Mouse (Mus musculus) limb, embryonic 11.5 days (tissue): ENCODE measurements at regions not wholly inside any gene's neighbourhood (a gene's known extent, or its start where the extent isn't known, plus 50 kb on each side); places are given as distances from the start of the nearest gene placed in this dataset.

ENCODE experiments used
- ATAC-seq: fragments of 200-750 bp; cut with Nextera tagmentation; 2 replicates; pipeline ENCODE4 v1.8.0; 2017; ENCODE audit warnings: low read depth; ENCODE audit not compliant: insufficient number of reproducible peaks, low FRiP score, low TSS enrichment
- DNase-seq: peaks from one replicate; pipeline ENCODE4 v3.0.0-alpha.2; 2015; ENCODE audit warnings: low spot score
- H3K27ac ChIP-seq: fragments of 300-500 bp; sonication (generic); replicated peaks from 2 replicates; pipeline ENCODE4 v1.5.1; 2014; ENCODE audit warnings: low read depth, mild to moderate bottlenecking, low read length
- H3K27me3 ChIP-seq: fragments of 300-500 bp; sonication (generic); 2 replicates; pipeline ENCODE4 v1.6.1; 2014; ENCODE audit warnings: mild to moderate bottlenecking, low read length, mixed read lengths; ENCODE audit not compliant: control insufficient read depth, insufficient read depth
- H3K36me3 ChIP-seq: fragments of 300-500 bp; sonication (generic); 2 replicates; pipeline ENCODE4 v1.6.1; 2014; ENCODE audit warnings: mild to moderate bottlenecking, low read length, moderate library complexity, mixed read lengths; ENCODE audit not compliant: control insufficient read depth, insufficient read depth
- H3K4me1 ChIP-seq: fragments of 300-500 bp; sonication (generic); 2 replicates; pipeline ENCODE4 v1.6.1; 2014; ENCODE audit warnings: low read length, mixed read lengths; ENCODE audit not compliant: control insufficient read depth, insufficient read depth
- H3K4me2 ChIP-seq: fragments of 300-500 bp; sonication (generic); 2 replicates; pipeline ENCODE4 v1.6.1; 2014; ENCODE audit warnings: low read depth, mild to moderate bottlenecking, moderate library complexity; ENCODE audit not compliant: severe bottlenecking
- H3K4me3 ChIP-seq: fragments of 300-500 bp; sonication (generic); 2 replicates; pipeline ENCODE4 v1.5.1; 2014; ENCODE audit warnings: low read depth, low read length
- H3K9ac ChIP-seq: fragments of 300-500 bp; sonication (generic); 2 replicates; pipeline ENCODE4 v1.6.1; 2014; ENCODE audit warnings: mild to moderate bottlenecking, low read length
- H3K9me3 ChIP-seq: fragments of 300-500 bp; sonication (generic); 2 replicates; pipeline ENCODE4 v1.6.1; 2016; ENCODE audit warnings: low read length; ENCODE audit not compliant: control insufficient read depth
- WGBS: fragments of 180-500 bp; shearing (Covaris S2); extraction: QIAGEN DNeasy Blood & Tissue Kit; methylation state at CpG from one replicate; pipeline ENCODE4 v1.1.7; 2014; 5-methylcytosine and 5-hydroxymethylcytosine counted together

DNA sequence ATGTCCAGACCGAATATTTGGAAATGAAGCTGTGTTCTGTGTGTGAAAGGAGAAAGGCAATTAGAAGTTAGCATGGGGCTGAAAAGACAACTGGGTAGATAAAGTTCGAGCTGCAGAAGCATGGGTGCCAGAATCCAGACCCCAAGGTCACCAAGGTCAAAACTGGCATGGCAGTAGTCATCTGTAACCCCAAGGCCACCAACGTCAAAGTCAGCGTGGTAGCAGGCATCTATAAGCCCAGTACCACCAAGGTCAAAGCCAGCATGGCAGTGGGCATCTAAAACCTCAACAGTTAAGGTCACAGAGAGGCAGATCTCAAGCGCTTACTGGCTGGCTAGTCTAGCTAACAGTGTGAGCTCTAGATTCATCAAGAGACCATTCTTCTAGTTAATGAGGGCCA lies 90.6 kb downstream of the Pdcl3 start:
- Histone ChIP-seq H3K4me2 (no peak overlapping the region), H3K4me1 (no peaks in the 10 kb centered on the region), H3K27ac (no peak overlapping the region), H3K9me3 (no peaks in the 10 kb centered on the region), H3K9ac (no peak overlapping the region), H3K4me3 (no peak overlapping the region), H3K27me3 (no peaks in the 10 kb centered on the region), H3K36me3 (no peaks in the 10 kb centered on the region)
- ATAC-seq (no peak), DNase-seq (no peak)
- WGBS: 83% methylated on average over 5 of the region's 5 CpGs

DNA sequence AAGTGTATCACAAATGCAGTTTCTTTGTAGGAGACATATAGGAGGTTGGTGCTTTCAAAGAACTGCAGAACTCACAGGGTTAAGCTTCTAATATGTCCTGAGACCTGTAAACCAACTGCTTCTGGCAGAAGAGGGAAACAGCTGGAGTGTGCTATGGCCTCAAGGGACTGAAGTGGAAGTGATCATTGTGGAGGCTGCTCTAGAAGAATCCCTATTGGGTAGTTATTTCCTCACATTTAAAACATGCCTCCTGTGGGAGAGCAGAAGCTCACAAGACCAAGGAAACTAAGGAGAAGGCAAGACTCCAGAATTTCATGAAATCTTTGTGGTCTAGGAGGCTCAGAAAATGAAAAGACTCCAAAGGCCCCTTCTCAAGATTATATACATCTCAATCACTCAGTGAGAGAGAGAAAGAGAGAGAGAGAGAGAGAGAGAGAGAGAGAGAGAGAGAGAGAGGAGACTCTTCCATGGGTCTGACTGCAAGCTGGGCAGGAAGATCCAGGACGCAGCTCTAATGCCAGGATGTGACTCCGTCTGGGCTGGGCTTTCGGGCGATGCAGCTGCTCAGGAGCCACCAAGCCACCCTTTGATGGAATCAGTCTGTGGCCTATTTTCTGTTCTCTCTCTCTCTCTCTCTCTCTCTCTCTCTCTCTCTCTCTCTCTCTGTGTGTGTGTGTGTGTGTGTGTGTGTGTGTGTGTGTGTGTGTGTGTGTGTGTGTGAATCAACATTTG lies 93.3 kb downstream of the Pdcl3 start:
- Histone ChIP-seq H3K9ac (no peak overlapping the region), H3K9me3 (no peaks in the 10 kb centered on the region), H3K4me1 (no peaks in the 10 kb centered on the region), H3K27ac (no peak overlapping the region), H3K27me3 (no peaks in the 10 kb centered on the region), H3K4me3 (no peak overlapping the region), H3K36me3 (no peaks in the 10 kb centered on the region), H3K4me2 (no peak overlapping the region)
- 64% methylated on average over 4 of the region's 4 CpGs for WGBS
- ATAC-seq: no peak
- no peak for DNase-seq

DNA sequence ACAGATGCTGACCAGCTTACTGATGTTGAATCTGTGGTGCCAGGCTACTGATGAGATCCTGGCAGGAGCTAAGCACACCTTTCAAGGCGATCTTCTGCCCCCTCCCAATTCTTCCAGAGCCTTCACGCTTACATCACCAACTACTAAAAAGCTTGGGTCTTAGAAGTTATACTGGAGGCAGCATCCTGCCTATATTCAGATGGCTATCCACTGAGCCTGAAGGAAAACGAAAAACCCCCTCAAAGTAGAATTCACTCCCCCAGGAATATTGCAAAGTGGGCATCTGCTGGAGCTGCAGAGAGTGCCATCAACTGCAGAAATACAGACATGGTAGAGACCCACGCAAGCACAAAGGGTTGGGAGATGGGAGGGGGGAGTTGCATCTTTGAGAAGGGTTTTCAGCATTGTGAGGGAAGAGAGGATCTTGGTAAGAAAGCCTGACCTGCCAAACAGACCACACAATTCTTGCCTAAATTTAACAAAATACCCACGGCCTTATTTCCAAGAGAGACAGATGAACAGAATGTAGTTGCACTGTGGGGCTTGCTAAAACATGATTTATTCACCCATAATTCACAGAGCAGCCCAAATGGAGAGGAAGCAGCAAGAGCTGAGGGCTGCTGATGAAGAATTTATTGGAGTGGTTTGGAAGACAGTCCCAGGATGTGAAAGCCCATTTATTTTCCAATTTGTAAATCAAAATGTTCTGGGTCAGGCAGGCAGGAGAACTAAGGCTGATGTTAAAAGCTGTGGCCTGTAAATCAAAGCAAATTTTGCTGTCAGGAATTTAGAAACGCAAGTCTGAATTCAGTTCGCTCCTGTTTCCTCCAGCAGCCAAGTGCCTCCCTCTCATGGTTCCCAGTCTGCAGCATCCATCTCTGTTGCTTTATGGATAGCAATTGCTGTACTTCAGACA lies 98.8 kb downstream of the Pdcl3 start:
- Histone ChIP-seq H3K4me1 (no peaks in the 10 kb centered on the region), H3K27ac (no peak overlapping the region), H3K9ac (no peak overlapping the region), H3K27me3 (no peaks in the 10 kb centered on the region), H3K9me3 (no peaks in the 10 kb centered on the region), H3K4me2 (no peak overlapping the region), H3K4me3 (no peak overlapping the region), H3K36me3 (no peaks in the 10 kb centered on the region)
- DNase-seq: no peak
- WGBS: 79% methylated on average over 7 of the region's 7 CpGs
- no peak for ATAC-seq

- no peak overlapping the region for H3K27ac ChIP-seq
- no peaks in the 10 kb centered on the region for H3K36me3 ChIP-seq
- no peaks in the 10 kb centered on the region for H3K4me1 ChIP-seq
- 93% methylated on average over 11 of the region's 11 CpGs for WGBS
- no peak overlapping the region for H3K4me2 ChIP-seq
- H3K27me3 ChIP-seq: no peaks in the 10 kb centered on the region
- no peaks in the 10 kb centered on the region for H3K9me3 ChIP-seq
- H3K9ac ChIP-seq: no peak overlapping the region
- no peak overlapping the region for H3K4me3 ChIP-seq
- DNase-seq (no peak), ATAC-seq (no peak)
These were observed 100.9 kb downstream of the Pdcl3 start for GRCm38 (mm10) chr1:39086273-39086672.

DNA sequence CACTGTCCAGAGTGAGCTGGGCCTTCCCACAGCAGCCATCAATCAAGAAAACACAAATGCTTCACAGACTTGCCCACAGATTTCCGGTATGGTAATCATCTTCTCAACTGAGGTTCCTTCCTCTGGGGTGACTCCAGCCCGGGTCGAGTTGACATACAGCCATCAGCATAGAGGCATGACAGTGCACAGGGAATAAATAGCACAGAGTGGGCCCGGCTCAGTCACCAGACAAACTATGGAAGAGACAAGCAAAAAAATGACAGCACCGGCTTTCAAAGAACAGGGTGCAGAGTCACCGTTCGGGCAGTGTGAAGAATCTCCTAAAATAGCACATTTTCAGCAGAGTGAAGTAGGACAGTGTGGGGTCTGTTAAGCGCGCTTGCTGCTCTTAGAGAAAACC lies 103.7 kb upstream of the Npas2 start:
- H3K9ac ChIP-seq: no peak overlapping the region
- H3K4me3 ChIP-seq: no peak overlapping the region
- H3K27ac ChIP-seq: no peak overlapping the region
- H3K4me2 ChIP-seq: no peak overlapping the region
- no peaks in the 10 kb centered on the region for H3K4me1 ChIP-seq
- H3K9me3 ChIP-seq: no peaks in the 10 kb centered on the region
- DNase-seq (no peak), ATAC-seq (no peak)
- WGBS: 81% methylated on average over 9 of the region's 9 CpGs
- H3K36me3 ChIP-seq: no peaks in the 10 kb centered on the region
- no peaks in the 10 kb centered on the region for H3K27me3 ChIP-seq

DNA sequence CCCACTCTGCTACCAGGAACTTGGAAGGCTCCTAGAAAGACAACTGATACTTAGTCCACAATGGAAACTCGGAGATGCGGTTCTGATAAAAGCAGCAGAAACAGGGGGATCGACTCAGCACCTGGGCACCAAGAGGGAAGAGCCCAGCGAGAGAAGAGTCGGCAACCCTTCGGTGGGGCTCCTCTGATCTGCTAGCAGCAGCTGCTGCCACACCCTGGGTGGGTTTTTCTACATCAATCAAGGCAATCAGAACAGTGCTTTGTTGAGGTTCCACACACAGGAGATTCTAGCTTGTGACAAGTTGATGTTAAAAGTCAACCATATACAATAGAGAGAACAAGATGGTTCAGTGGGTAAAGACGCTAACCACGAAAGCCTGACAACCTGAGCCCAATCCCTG lies 102.4 kb upstream of the Npas2 start:
- no peak for ATAC-seq
- DNase-seq: no peak
- no peaks in the 10 kb centered on the region for H3K27me3 ChIP-seq
- H3K36me3 ChIP-seq: no peaks in the 10 kb centered on the region
- H3K9ac ChIP-seq: no peak overlapping the region
- WGBS: 84% methylated on average over 8 of the region's 8 CpGs
- H3K4me1 ChIP-seq: no peaks in the 10 kb centered on the region
- H3K9me3 ChIP-seq: no peaks in the 10 kb centered on the region
- H3K27ac ChIP-seq: no peak overlapping the region
- no peak overlapping the region for H3K4me2 ChIP-seq
- H3K4me3 ChIP-seq: no peak overlapping the region

- no peak for ATAC-seq
- no peaks in the 10 kb centered on the region for H3K36me3 ChIP-seq
- H3K4me1 ChIP-seq: no peaks in the 10 kb centered on the region
- no peaks in the 10 kb centered on the region for H3K9me3 ChIP-seq
- no peak overlapping the region for H3K27ac ChIP-seq
- H3K4me2 ChIP-seq: no peak overlapping the region
- no peak overlapping the region for H3K9ac ChIP-seq
- DNase-seq: no peak
- H3K27me3 ChIP-seq: no peaks in the 10 kb centered on the region
- WGBS: 88% methylated on average over 3 of the region's 3 CpGs
- H3K4me3 ChIP-seq: no peak overlapping the region
These were observed 101.9 kb upstream of the Npas2 start for GRCm38 (mm10) chr1:39091638-39092037.

DNA sequence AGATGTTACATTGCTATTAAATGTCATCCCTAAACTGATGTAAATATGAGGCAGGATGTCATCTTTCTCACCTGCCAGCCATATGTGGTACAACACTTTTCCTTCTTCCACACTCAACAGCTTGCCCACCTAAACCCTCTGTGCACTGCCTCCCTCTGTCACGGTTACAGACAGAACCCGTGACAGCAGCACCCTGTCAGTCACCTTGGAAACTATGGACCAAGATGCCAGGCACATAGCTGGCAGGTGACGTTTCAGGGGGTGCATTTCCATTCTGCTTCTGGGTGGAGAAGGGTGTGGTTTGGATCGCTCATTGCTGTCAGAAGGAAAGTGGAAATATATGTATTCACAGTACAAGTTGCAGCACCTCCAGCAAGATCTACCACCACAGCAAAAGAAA lies 100.2 kb upstream of the Npas2 start:
- DNase-seq (no peak), ATAC-seq (no peak)
- Histone ChIP-seq H3K4me1 (no peaks in the 10 kb centered on the region), H3K4me3 (no peak overlapping the region), H3K36me3 (no peaks in the 10 kb centered on the region), H3K27me3 (no peaks in the 10 kb centered on the region), H3K27ac (no peak overlapping the region), H3K9me3 (no peaks in the 10 kb centered on the region), H3K4me2 (no peak overlapping the region), H3K9ac (no peak overlapping the region)
- WGBS: 88% methylated on average over 4 of the region's 4 CpGs
